13 mouse cellular contexts compared by ENCODE assay signal in genomic region chr2:48634456-48635174, GRCm38 (mm10).
DNase-seq lines count a peak whose midpoint lies in the region; ATAC-seq and TF ChIP-seq lines count a peak whose summit lies in the region.
"Had no signal": no experiment of that assay in that cellular context is flagged by ENCODE, and none has a peak within 500 bp of the region (broad histone marks: within the 10 kb centered on the region; RNA-seq: fewer than 3 reads in every experiment).

No protein-coding gene starts in this region.

- WGBS in forebrain, embryonic 15.5 days = 43% methylated on average over 10 of the region's 10 CpGs
- WGBS in kidney, postnatal 0 days = 41% methylated on average over 10 of the region's 10 CpGs
- WGBS in neural tube, embryonic 12.5 days = 43% methylated on average over 10 of the region's 10 CpGs

- TF ChIP-seq CTCF in kidney, postnatal 0 days (IDR thresholded peaks at IDR 0.05; ENCODE audit: low read depth) = no peak; the same call in 1 of the 2 replicates

- H3K9ac ChIP-seq in forebrain, embryonic 15.5 days (replicated peaks) = no peak overlapping the region
- no peak overlapping the region for H3K9ac ChIP-seq in kidney, postnatal 0 days (ENCODE audit: low read depth, low read length)
- no peak overlapping the region for H3K9ac ChIP-seq in neural tube, embryonic 12.5 days
- H3K9ac ChIP-seq: embryonic facial prominence, embryonic 12.5 days had no signal

- H3K9me3 ChIP-seq in forebrain, embryonic 15.5 days = no peaks in the 10 kb centered on the region
- H3K9me3 ChIP-seq in kidney, postnatal 0 days (replicated peaks; ENCODE audit: low read length) = no peaks in the 10 kb centered on the region
- no peaks in the 10 kb centered on the region for H3K9me3 ChIP-seq in neural tube, embryonic 12.5 days
- H3K9me3 ChIP-seq: embryonic facial prominence, embryonic 12.5 days had no signal

- peaks cover 5% of the 10 kb centered on the region for H3K4me1 ChIP-seq in forebrain, embryonic 15.5 days
- H3K4me1 ChIP-seq in kidney, postnatal 0 days (replicated peaks; ENCODE audit: insufficient read depth, low read length) = no peaks in the 10 kb centered on the region
- peaks cover 6% of the 10 kb centered on the region for H3K4me1 ChIP-seq in neural tube, embryonic 12.5 days

- DNase-seq in left cerebral cortex, postnatal 4 days = peak; percentile 81
- no peak for DNase-seq in left cerebral cortex, postnatal 25 days (ENCODE audit: low spot score in 2 of 2)
- peak; percentile 58 for DNase-seq in kidney, postnatal 0 days (ENCODE audit: low spot score)
- no peak for DNase-seq in layer of hippocampus, adult 11-12 months (ENCODE audit: low spot score)
- DNase-seq in left cerebral cortex, adult 9 months (ENCODE audit: low spot score in 2 of 2) = no peak
- DNase-seq: gastrocnemius, postnatal 14 days; heart, postnatal 36 days; right cerebral cortex, postnatal 14 days; thymus, adult 18-20 months had no signal

- intact Hi-C loops in left cerebral cortex, postnatal 4 days (cut with DNase I) = no loop called here
- intact Hi-C loops in left cerebral cortex, postnatal 25 days (cut with DNase I) = no loop called here

- no peak overlapping the region for H3K27ac ChIP-seq in forebrain, embryonic 15.5 days (replicated peaks)
- no peak overlapping the region for H3K27ac ChIP-seq in kidney, postnatal 0 days
- no peak overlapping the region for H3K27ac ChIP-seq in neural tube, embryonic 12.5 days
- H3K27ac ChIP-seq: embryonic facial prominence, embryonic 12.5 days had no signal

- no peaks in the 10 kb centered on the region for H3K36me3 ChIP-seq in forebrain, embryonic 15.5 days
- H3K36me3 ChIP-seq in kidney, postnatal 0 days (ENCODE audit: insufficient read depth, low read length) = no peaks in the 10 kb centered on the region
- H3K36me3 ChIP-seq in neural tube, embryonic 12.5 days = no peaks in the 10 kb centered on the region
- H3K36me3 ChIP-seq: embryonic facial prominence, embryonic 12.5 days had no signal

- H3K27me3 ChIP-seq in forebrain, embryonic 15.5 days = no peaks in the 10 kb centered on the region
- H3K27me3 ChIP-seq in kidney, postnatal 0 days (ENCODE audit: insufficient read depth, low read length) = no peaks in the 10 kb centered on the region
- H3K27me3 ChIP-seq in neural tube, embryonic 12.5 days (replicated peaks) = no peaks in the 10 kb centered on the region
- H3K27me3 ChIP-seq: embryonic facial prominence, embryonic 12.5 days had no signal

- peak; percentile 35; the same call in 1 of the 2 replicates for ATAC-seq in forebrain, embryonic 15.5 days (replicated peaks)
- ATAC-seq in kidney, postnatal 0 days (replicated peaks; ENCODE audit: low FRiP score, low read depth) = peak; percentile 91
- ATAC-seq in neural tube, embryonic 12.5 days (ENCODE audit: low FRiP score, low read depth) = peak; percentile 60
- no peak for ATAC-seq in megakaryocyte, adult 5-6 weeks (ENCODE audit: poor library complexity, severe bottlenecking)

- no peak overlapping the region for H3K4me3 ChIP-seq in forebrain, embryonic 15.5 days
- H3K4me3 ChIP-seq in kidney, postnatal 0 days (replicated peaks; ENCODE audit: low read depth, low read length) = no peak overlapping the region
- H3K4me3 ChIP-seq in neural tube, embryonic 12.5 days = no peak overlapping the region
- H3K4me3 ChIP-seq: embryonic facial prominence, embryonic 12.5 days had no signal

- no peak overlapping the region for H3K4me2 ChIP-seq in forebrain, embryonic 15.5 days (replicated peaks)
- no peak overlapping the region for H3K4me2 ChIP-seq in kidney, postnatal 0 days (ENCODE audit: low read length)
- no peak overlapping the region for H3K4me2 ChIP-seq in neural tube, embryonic 12.5 days (replicated peaks)
- H3K4me2 ChIP-seq: embryonic facial prominence, embryonic 12.5 days had no signal

Comparison
In these comparisons a context has a peak if more than half of its experiments do, and no peak if none do; other contexts are left out.
1. DNase-seq: peak in left cerebral cortex, postnatal 4 days (single experiment) and kidney, postnatal 0 days (single experiment); none in left cerebral cortex, postnatal 25 days (0 of 2), layer of hippocampus, adult 11-12 months (single experiment) and left cerebral cortex, adult 9 months (0 of 2).